Mouse (Mus musculus): ENCODE measurements around the gene Hist1h3a.
"Not testable (repeated sequence)": the region's sequence is repeated elsewhere in the genome, so short reads cannot be mapped to it uniquely, and the experiment has no call there.

DNA sequence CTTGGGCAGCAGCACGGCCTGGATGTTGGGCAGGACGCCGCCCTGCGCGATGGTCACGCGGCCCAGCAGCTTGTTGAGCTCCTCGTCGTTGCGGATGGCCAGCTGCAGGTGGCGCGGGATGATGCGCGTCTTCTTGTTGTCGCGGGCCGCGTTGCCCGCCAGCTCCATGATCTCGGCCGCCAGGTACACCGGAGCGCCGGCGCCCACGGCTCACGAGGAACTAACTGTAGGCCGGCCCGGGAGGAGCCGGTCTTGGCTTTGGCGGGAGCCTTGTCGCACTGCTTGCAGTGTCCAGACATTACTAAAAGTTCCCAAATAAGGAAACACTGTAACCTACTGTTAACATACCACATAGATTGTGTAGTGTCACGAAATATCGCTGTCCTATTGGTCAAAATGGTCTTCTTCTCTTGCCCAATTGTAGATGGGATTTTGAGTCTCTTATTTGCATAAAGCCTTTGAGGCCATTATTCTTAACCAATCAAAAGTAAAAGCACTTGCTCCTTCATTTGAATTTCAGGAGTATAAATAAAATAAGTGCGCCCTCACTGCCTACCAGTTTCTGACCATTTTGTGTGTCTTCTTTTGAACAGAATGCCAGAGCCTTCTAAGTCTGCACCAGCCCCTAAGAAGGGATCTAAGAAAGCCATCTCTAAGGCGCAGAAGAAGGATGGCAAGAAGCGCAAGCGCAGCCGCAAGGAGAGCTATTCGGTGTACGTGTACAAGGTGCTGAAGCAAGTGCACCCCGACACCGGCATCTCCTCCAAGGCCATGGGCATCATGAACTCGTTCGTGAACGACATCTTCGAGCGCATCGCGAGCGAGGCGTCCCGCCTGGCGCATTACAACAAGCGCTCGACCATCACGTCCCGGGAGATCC is 15.7 kb downstream of the Hist1h3a start, which contains the start of gene Hist1h2bb:
- not testable (repeated sequence) for TF ChIP-seq GATA1 (IDR thresholded peaks at IDR 0.05; ENCODE audit: borderline replicate concordance, low read length); FLI1 (IDR thresholded peaks at IDR 0.05; ENCODE audit: low read length)
